Mouse (Mus musculus) neural tube, embryonic 14.5 days (tissue): ENCODE data around the gene Elof1. TPM values are rescaled to one million over a fixed set of nuclear protein-coding genes. Genes with fewer than 3 reads are reported as not detected.
A peak's percentile ranks its signal among the peaks of the same experiment; 100 is the strongest.

ENCODE experiments used
- ATAC-seq: fragments of 200-750 bp; cut with Nextera tagmentation; 2 replicates; pipeline ENCODE4 v1.8.0; 2017; ENCODE audit warnings: low read depth, mild to moderate bottlenecking, moderate TSS enrichment, moderate library complexity
- H3K27ac ChIP-seq: fragments of 300-500 bp; sonication (generic); 2 replicates; pipeline ENCODE4 v1.5.1; 2014; ENCODE audit warnings: low read depth, mild to moderate bottlenecking, control low read depth, low read length, moderate library complexity, mixed read lengths
- H3K27me3 ChIP-seq: fragments of 300-500 bp; sonication (generic); 2 replicates; pipeline ENCODE4 v1.6.1; 2014; ENCODE audit warnings: low read length; ENCODE audit not compliant: control insufficient read depth, insufficient read depth
- H3K36me3 ChIP-seq: fragments of 300-500 bp; sonication (generic); 2 replicates; pipeline ENCODE4 v1.6.1; 2014; ENCODE audit warnings: low read length, mixed read lengths; ENCODE audit not compliant: control insufficient read depth, insufficient read depth
- H3K4me1 ChIP-seq: fragments of 300-500 bp; sonication (generic); 2 replicates; pipeline ENCODE4 v1.6.1; 2014; ENCODE audit warnings: low read length; ENCODE audit not compliant: control insufficient read depth, insufficient read depth
- H3K4me2 ChIP-seq: fragments of 300-500 bp; sonication (generic); 2 replicates; pipeline ENCODE4 v1.6.1; 2014; ENCODE audit warnings: mild to moderate bottlenecking, low read depth, low read length, control low read depth
- H3K4me3 ChIP-seq: fragments of 300-500 bp; sonication (generic); 2 replicates; pipeline ENCODE4 v1.5.1; 2014; ENCODE audit warnings: low read depth, low read length, control low read depth, mixed read lengths
- H3K9ac ChIP-seq: fragments of 300-500 bp; sonication (generic); replicated peaks from 2 replicates; pipeline ENCODE4 v1.6.1; 2014; ENCODE audit warnings: low read depth, mild to moderate bottlenecking, control low read depth, low read length, mixed read lengths
- H3K9me3 ChIP-seq: fragments of 300-500 bp; sonication (generic); 2 replicates; pipeline ENCODE4 v1.6.1; 2016; ENCODE audit warnings: low read length; ENCODE audit not compliant: control insufficient read depth
- WGBS: fragments of 180-500 bp; shearing (Covaris S2); extraction: QIAGEN DNeasy Blood & Tissue Kit; methylation state at CpG from one replicate; pipeline ENCODE4 v1.1.7; 2014; 5-methylcytosine and 5-hydroxymethylcytosine counted together
- polyA plus RNA-seq: library from polyadenylated mRNA; unstranded; fragments of >200 nt; fragmentation: Nextera tagmentation; extraction: Ambion mirVana; gene quantifications from 2 replicates; pipeline ENCODE4 v1.2.1, GENCODE M21; 2014

The Elof1 gene
- polyA plus RNA-seq, 1 experiment from 2014 or later: 196 TPM

GRCm38 (mm10) chr9:22139746-22140145 lies 22.8 kb upstream of the Elof1 start:
- no peak for ATAC-seq
- no peak overlapping the region for H3K27ac ChIP-seq
- 95% methylated on average over 5 of the region's 5 CpGs for WGBS
- H3K36me3 ChIP-seq: no peaks in the 10 kb centered on the region
- no peak overlapping the region for H3K9ac ChIP-seq
- H3K9me3 ChIP-seq: no peaks in the 10 kb centered on the region
- H3K4me1 ChIP-seq: no peaks in the 10 kb centered on the region
- H3K27me3 ChIP-seq: no peaks in the 10 kb centered on the region
- H3K4me2 ChIP-seq: no peak overlapping the region
- no peak overlapping the region for H3K4me3 ChIP-seq

- H3K4me1 ChIP-seq: no peaks in the 10 kb centered on the region
- no peak overlapping the region for H3K4me3 ChIP-seq
- ATAC-seq: no peak
- H3K36me3 ChIP-seq: no peaks in the 10 kb centered on the region
- WGBS: 33% methylated on average over 2 of the region's 2 CpGs
- H3K27me3 ChIP-seq: no peaks in the 10 kb centered on the region
- no peak overlapping the region for H3K4me2 ChIP-seq
- H3K27ac ChIP-seq: no peak overlapping the region
- H3K9me3 ChIP-seq: no peaks in the 10 kb centered on the region
- no peak overlapping the region for H3K9ac ChIP-seq
These were observed 21.5 kb upstream of the Elof1 start for GRCm38 (mm10) chr9:22138480-22138879.

GRCm38 (mm10) chr9:22136765-22137547 lies 20.0 kb upstream of the Elof1 start:
- peak; percentile 38; the same call in 1 of the 2 replicates for ATAC-seq
- Histone ChIP-seq H3K9me3 (no peaks in the 10 kb centered on the region), H3K4me2 (no peak overlapping the region), H3K27ac (no peak overlapping the region), H3K4me3 (no peak overlapping the region), H3K9ac (no peak overlapping the region), H3K4me1 (no peaks in the 10 kb centered on the region), H3K27me3 (peaks cover 3% of the 10 kb centered on the region; the same call in 1 of the 2 replicates), H3K36me3 (no peaks in the 10 kb centered on the region)
- 4% methylated on average over 23 of the region's 23 CpGs for WGBS

DNA sequence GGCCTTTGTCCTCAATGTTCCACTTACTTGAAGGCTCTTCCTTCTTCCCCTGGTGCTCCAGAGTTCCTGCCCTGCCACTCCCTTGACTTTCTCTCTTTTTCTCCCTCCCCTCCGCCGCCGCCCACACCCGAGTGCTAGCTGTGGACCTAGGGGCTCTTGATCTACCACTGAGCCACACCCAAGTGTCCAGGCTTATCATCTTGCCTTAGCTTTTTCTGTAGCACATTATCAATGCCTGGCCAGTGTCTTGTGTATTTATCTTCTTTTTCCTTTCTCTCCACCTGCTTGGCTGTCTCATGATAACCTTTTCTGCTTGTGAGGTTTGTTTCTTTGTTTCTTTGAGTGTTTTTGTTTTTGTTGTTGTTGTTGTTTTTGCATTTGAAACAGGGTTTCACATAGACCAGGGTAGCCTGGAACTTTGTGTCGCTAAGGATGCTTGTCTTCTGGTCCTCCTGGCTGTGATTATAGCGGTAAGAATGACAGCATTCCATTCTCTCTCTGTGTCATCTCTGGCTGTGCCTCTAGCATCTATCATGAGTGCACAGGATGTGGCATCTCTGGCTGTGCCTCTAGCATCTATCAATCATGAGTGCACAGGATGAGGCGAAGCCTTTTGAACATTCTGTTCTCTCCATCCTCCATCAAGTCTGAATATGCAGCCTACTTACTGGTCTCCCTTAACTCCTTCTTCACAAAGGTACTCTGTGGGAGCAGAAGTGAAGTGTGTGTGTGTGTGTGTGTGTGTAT lies 18.8 kb upstream of the Elof1 start, which contains the start of gene Acp5:
Gene Acp5 (minus strand): TSS at position 68 of the 747 bp plus-strand sequence.
- no peak within 1 kb of the TSS for H3K4me2 ChIP-seq
- 75% methylated on average over 7 of the region's 7 CpGs for WGBS
- peaks cover 11% of the 10 kb centered on the region for H3K27me3 ChIP-seq
- no peak within 1 kb of the TSS for H3K27ac ChIP-seq
- ATAC-seq: no peak
- H3K36me3 ChIP-seq: no peaks in the 10 kb centered on the region
- H3K4me3 ChIP-seq: no peak within 1 kb of the TSS
- H3K4me1 ChIP-seq: no peaks in the 10 kb centered on the region
- no peak within 1 kb of the TSS for H3K9ac ChIP-seq
- H3K9me3 ChIP-seq: no peaks in the 10 kb centered on the region

DNA sequence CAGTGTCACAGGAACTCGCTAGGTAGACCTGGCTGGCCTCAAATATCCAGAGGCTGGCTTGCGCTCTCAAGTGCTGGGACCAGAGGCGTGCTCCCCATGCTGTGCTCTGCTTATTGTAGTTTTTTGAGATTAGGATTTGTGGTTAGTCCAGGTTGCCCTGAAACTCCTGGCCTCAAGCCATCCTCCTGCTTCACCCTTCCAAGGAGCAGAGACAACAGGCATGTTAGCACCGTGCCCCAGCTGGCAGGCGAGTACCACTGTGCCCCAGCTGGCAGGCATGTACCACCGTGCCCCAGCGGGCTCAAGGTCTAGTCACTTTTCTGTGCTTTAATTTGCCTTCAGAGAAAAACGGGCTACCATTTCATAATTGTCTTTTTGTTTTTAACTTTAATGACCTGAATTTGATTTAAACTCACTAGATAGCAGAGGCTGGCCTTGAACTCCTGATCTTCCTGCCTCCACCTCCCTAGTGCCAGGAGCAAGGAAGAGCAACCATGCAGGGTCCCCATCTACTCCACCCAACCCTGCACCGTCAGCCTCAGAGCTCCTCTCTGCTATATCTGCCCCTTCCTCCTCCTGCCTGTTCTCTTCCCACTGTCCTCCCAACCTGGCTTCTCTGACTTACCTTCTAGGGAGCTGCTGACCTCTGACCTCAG lies 18.1 kb upstream of the Elof1 start:
- no peak overlapping the region for H3K9ac ChIP-seq
- H3K9me3 ChIP-seq: no peaks in the 10 kb centered on the region
- 65% methylated on average over 9 of the region's 9 CpGs for WGBS
- no peak overlapping the region for H3K27ac ChIP-seq
- H3K4me2 ChIP-seq: no peak overlapping the region
- no peaks in the 10 kb centered on the region for H3K36me3 ChIP-seq
- H3K4me3 ChIP-seq: no peak overlapping the region
- ATAC-seq: no peak
- no peaks in the 10 kb centered on the region for H3K4me1 ChIP-seq
- H3K27me3 ChIP-seq: peaks cover 11% of the 10 kb centered on the region

- H3K4me3 ChIP-seq: no peak overlapping the region
- H3K9ac ChIP-seq: no peak overlapping the region
- ATAC-seq: no peak
- H3K27ac ChIP-seq: no peak overlapping the region
- H3K4me2 ChIP-seq: no peak overlapping the region
- H3K36me3 ChIP-seq: no peaks in the 10 kb centered on the region
- H3K9me3 ChIP-seq: no peaks in the 10 kb centered on the region
- H3K27me3 ChIP-seq: peaks cover 11% of the 10 kb centered on the region
- H3K4me1 ChIP-seq: no peaks in the 10 kb centered on the region
- WGBS: 89% methylated on average over 7 of the region's 7 CpGs
These were observed 17.4 kb upstream of the Elof1 start for GRCm38 (mm10) chr9:22134246-22134890.

DNA sequence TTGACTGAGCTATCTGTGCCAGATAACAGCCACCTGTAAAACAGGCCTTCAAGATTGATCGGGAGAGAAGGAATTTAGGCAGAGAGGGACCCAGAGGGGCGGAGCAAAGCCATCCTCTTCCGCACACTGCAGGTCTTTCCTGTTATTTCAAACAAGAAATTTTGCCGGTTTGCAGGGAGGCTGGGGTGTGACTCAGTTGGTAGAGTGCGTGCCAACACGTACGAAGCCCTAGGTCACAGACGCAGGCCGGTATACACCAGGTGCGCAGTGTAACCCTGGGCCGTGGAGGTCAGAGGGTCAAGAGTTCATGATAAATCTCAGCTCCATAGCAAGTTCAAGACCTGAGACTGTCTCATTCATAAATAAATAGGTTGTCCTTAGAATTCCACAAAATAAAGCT lies 15.2 kb upstream of the Elof1 start:
- Histone ChIP-seq H3K4me1 (no peaks in the 10 kb centered on the region), H3K4me3 (no peak overlapping the region)

GRCm38 (mm10) chr9:22131226-22131981 lies 14.4 kb upstream of the Elof1 start:
- Histone ChIP-seq H3K4me1 (no peaks in the 10 kb centered on the region), H3K36me3 (no peaks in the 10 kb centered on the region), H3K4me3 (no peak overlapping the region), H3K27me3 (peaks cover 11% of the 10 kb centered on the region), H3K27ac (no peak overlapping the region), H3K9ac (no peak overlapping the region), H3K4me2 (peak overlapping the region; percentile 23; the same call in 1 of the 2 replicates), H3K9me3 (no peaks in the 10 kb centered on the region)
- ATAC-seq: 0 out of 2 replicates have a peak, but pooled peaks have one; percentile 5
- WGBS: 3% methylated on average over 33 of the region's 35 CpGs

More for the DNA sequence above, 15.2 kb upstream of the Elof1 start:
- Histone ChIP-seq H3K9ac (no peak overlapping the region), H3K36me3 (no peaks in the 10 kb centered on the region), H3K27me3 (peaks cover 11% of the 10 kb centered on the region), H3K27ac (no peak overlapping the region), H3K9me3 (no peaks in the 10 kb centered on the region), H3K4me2 (no peak overlapping the region)
- ATAC-seq: no peak
- 48% methylated on average over 11 of the region's 11 CpGs for WGBS
